Mouse (Mus musculus): ENCODE results near the gene Prss43. TPM values are rescaled to one million over a fixed set of nuclear protein-coding genes. Genes with fewer than 3 reads are reported as not detected.
A peak's percentile ranks its signal among the peaks of the same experiment; 100 is the strongest.

Prss43 gene
- not detected in 2 replicates for polyA plus RNA-seq (2014; fragmentation: Nextera tagmentation; extraction: Ambion mirVana)

DNA sequence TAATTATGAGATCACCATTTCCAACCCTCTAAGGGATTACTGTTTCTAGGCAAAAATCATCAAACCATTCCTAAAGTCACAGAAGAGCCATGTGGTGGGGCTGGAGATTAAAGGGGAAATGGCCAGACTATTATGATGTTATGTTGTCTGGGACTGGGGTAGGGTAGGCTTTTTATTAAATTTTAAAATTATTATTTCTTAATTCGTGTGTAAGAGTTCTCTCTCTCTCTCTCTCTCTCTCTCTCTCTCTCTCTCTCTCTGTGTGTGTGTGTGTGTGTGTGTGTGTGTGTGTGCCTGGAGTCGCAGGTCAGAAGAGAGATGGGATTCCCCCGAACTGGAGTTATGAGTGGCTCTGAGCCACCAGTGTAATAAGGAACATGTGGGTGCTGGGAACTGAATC, at the start of gene Prss43:
Prss43 (plus strand) TSS at position 301 of the 400 bp plus-strand sequence.
- Histone ChIP-seq H3K4me2 (ENCODE audit: low read depth, severe bottlenecking) (no peak within 1 kb of the TSS), H3K27ac (replicated peaks; ENCODE audit: low read depth, low read length) (no peak within 1 kb of the TSS), H3K36me3 (ENCODE audit: control insufficient read depth, insufficient read depth, low read length) (no peaks in the 10 kb centered on the region), H3K9ac (ENCODE audit: low read length) (no peak within 1 kb of the TSS), H3K9me3 (ENCODE audit: control insufficient read depth, low read length) (no peaks in the 10 kb centered on the region), H3K4me3 (ENCODE audit: low read depth, low read length) (no peak within 1 kb of the TSS), H3K4me1 (ENCODE audit: control insufficient read depth, insufficient read depth, low read length) (no peaks in the 10 kb centered on the region), H3K27me3 (ENCODE audit: control insufficient read depth, insufficient read depth, low read length) (no peaks in the 10 kb centered on the region)
- 83% methylated on average over 3 of the region's 3 CpGs for WGBS
- no peak for DNase-seq (ENCODE audit: low spot score)
- ATAC-seq (ENCODE audit: insufficient number of reproducible peaks, low FRiP score, low TSS enrichment, low read depth) = no peak

DNA sequence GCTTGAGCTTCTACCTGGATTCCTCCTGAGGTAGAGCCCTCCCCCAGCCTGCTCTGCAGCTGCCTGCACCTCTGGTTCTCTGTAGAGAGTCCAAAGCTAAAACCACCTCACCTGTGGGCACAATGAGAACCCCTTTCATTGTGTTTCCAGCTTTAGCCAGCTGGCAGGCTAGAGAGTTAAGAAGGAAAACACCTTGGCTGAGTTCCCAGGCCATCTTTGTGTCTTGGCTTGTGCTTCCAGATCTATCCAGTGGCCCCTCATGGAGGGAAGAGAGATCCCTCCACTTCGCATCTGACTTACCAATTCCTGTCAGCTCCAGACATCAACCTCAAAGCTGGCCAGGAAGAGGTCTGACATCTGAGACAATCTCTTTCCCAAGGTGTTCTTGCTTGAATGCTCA, 48.4 kb upstream of the Prss43 start:
- ATAC-seq (ENCODE audit: insufficient number of reproducible peaks, low FRiP score, low TSS enrichment, low read depth) = no peak

DNA sequence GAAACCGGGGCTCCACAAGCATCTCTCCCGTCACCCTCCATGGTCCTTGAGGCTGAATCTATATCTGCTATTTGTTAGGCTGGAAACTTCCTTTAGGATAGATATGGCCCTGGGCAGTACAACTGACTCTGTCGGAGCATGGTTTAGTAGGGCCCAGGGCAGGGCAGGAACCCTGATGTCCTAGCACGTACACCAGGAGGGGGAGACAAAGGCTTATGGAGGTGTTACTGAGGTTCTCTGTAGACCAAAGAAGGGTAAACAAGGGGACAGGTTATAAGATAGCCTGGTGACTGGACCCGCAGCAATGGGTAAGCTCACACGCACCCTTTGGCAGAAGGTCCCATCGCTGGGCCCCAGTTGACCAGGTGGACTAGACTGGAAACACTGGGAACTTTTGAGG, 47.9 kb upstream of the Prss43 start:
- DNase-seq (ENCODE audit: low spot score) = no peak
- H3K4me2 ChIP-seq (ENCODE audit: low read depth, severe bottlenecking) = no peak overlapping the region
- WGBS = 78% methylated on average over 7 of the region's 7 CpGs

More for the DNA sequence above, 48.4 kb upstream of the Prss43 start:
- H3K4me2 ChIP-seq (ENCODE audit: low read depth, severe bottlenecking) = no peak overlapping the region
- no peak overlapping the region for H3K4me3 ChIP-seq (ENCODE audit: low read depth, low read length)
- DNase-seq (ENCODE audit: low spot score) = no peak
- WGBS = 92% methylated on average over 1 of the region's 1 CpGs
- H3K27ac ChIP-seq (replicated peaks; ENCODE audit: low read depth, low read length) = no peak overlapping the region
- H3K36me3 ChIP-seq (ENCODE audit: control insufficient read depth, insufficient read depth, low read length) = no peaks in the 10 kb centered on the region
- H3K4me1 ChIP-seq (ENCODE audit: control insufficient read depth, insufficient read depth, low read length) = peaks cover 11% of the 10 kb centered on the region; the same call in 1 of the 2 replicates
- no peak overlapping the region for H3K9ac ChIP-seq (ENCODE audit: low read length)
- no peaks in the 10 kb centered on the region for H3K27me3 ChIP-seq (ENCODE audit: control insufficient read depth, insufficient read depth, low read length)
- H3K9me3 ChIP-seq (ENCODE audit: control insufficient read depth, low read length) = no peaks in the 10 kb centered on the region

DNA sequence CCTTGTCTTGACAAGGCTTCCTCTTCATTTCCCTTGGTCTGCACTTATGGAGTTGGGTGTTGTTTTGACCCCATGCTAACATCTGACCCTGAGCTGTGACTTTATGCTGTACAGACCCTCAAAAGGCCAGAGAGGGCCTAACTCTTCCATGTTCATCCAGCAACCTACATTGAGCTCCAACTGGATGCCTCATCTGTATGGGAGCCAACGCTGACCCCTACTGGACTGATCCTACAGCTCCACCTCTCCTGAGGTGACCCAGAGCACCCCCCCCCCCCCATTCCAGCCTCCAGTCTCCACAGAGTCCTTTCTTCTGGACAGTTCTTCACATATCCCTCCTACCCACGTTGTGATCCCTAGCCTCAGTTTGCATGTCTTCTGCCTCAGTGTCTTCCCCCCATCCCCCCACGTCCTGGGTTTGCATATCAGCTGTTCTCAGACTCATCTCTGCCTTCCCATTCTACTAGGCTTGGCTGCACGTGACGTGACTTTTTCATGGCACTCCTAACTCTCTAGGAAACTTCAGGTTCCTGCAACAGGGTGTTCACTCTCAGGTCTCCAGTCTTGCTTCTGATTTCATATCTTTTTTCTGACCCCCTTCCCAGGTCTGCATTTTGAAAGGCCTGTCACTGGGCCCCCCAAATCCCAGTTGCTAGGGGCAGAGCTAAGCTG, 47.1 kb upstream of the Prss43 start:
- Histone ChIP-seq H3K4me1 (ENCODE audit: control insufficient read depth, insufficient read depth, low read length) (peaks cover 11% of the 10 kb centered on the region; the same call in 1 of the 2 replicates), H3K27me3 (ENCODE audit: control insufficient read depth, insufficient read depth, low read length) (no peaks in the 10 kb centered on the region), H3K9ac (ENCODE audit: low read length) (no peak overlapping the region), H3K4me2 (ENCODE audit: low read depth, severe bottlenecking) (no peak overlapping the region), H3K4me3 (ENCODE audit: low read depth, low read length) (no peak overlapping the region), H3K36me3 (ENCODE audit: control insufficient read depth, insufficient read depth, low read length) (no peaks in the 10 kb centered on the region), H3K9me3 (ENCODE audit: control insufficient read depth, low read length) (no peaks in the 10 kb centered on the region), H3K27ac (replicated peaks; ENCODE audit: low read depth, low read length) (no peak overlapping the region)
- no peak for ATAC-seq (ENCODE audit: insufficient number of reproducible peaks, low FRiP score, low TSS enrichment, low read depth)
- DNase-seq (ENCODE audit: low spot score) = peak; percentile 49
- 57% methylated on average over 5 of the region's 5 CpGs for WGBS

More for the DNA sequence above, 47.9 kb upstream of the Prss43 start:
- Histone ChIP-seq H3K27me3 (ENCODE audit: control insufficient read depth, insufficient read depth, low read length) (no peaks in the 10 kb centered on the region), H3K36me3 (ENCODE audit: control insufficient read depth, insufficient read depth, low read length) (no peaks in the 10 kb centered on the region), H3K9ac (ENCODE audit: low read length) (no peak overlapping the region), H3K27ac (replicated peaks; ENCODE audit: low read depth, low read length) (no peak overlapping the region), H3K9me3 (ENCODE audit: control insufficient read depth, low read length) (no peaks in the 10 kb centered on the region), H3K4me3 (ENCODE audit: low read depth, low read length) (no peak overlapping the region), H3K4me1 (ENCODE audit: control insufficient read depth, insufficient read depth, low read length) (peaks cover 11% of the 10 kb centered on the region; the same call in 1 of the 2 replicates)
- ATAC-seq (ENCODE audit: insufficient number of reproducible peaks, low FRiP score, low TSS enrichment, low read depth) = no peak

DNA sequence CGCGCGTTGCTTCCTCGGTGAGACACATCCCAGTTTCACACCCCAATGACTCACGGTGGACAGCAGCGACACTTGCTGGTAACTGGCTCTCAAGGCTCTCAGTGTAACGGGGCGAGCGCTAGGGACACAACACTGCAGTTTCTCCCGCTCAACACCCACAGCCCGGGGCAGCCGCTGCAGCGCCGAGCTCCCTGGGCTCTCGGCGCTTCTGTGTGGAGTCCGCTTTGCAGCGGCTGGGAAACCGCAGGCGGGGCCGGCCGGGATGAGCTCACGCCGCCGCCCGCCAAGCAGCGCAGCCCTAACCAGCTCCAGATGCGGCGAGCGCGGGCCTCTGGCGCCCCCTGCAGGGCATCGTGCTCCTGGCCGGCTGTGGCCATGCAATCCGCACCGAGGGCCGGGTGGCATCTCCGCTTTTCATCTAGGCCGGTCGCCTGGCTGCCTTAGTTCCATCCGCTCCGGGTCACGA, 45.2 kb upstream of the Prss43 start:
- Histone ChIP-seq H3K4me2 (ENCODE audit: low read depth, severe bottlenecking) (peak overlapping the region; percentile 57), H3K27me3 (ENCODE audit: control insufficient read depth, insufficient read depth, low read length) (no peaks in the 10 kb centered on the region), H3K9me3 (ENCODE audit: control insufficient read depth, low read length) (no peaks in the 10 kb centered on the region), H3K36me3 (ENCODE audit: control insufficient read depth, insufficient read depth, low read length) (no peaks in the 10 kb centered on the region), H3K4me3 (ENCODE audit: low read depth, low read length) (peak overlapping the region; percentile 22), H3K27ac (replicated peaks; ENCODE audit: low read depth, low read length) (no peak overlapping the region; the same call in 1 of the 2 replicates), H3K4me1 (ENCODE audit: control insufficient read depth, insufficient read depth, low read length) (peaks cover 11% of the 10 kb centered on the region; the same call in 1 of the 2 replicates), H3K9ac (ENCODE audit: low read length) (peak overlapping the region; percentile 38; the same call in 1 of the 2 replicates)
- ATAC-seq (ENCODE audit: insufficient number of reproducible peaks, low FRiP score, low TSS enrichment, low read depth) (peak; percentile 94), DNase-seq (ENCODE audit: low spot score) (peak; percentile 99)
- WGBS = under 1% methylated on average over 40 of the region's 43 CpGs

DNA sequence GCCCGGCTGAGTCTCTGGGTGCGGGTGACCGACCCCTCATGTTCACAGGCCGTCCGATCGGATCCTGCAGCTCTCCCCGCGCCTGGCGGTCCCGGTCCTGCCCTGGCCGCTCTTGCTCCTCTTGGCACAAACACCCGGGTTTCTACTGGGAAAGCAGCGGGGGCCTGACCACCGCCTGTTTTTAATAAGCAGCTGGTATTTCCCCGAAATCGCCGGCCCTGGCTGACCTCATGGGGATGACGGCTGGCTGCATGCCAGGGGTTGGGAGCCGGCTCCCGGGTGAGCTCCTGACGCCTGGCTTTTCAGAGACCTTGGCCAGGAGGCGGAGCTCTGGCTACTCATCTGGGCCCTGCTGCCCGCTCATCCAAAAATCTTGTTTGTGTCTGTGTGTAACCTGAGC, 44.8 kb upstream of the Prss43 start:
- Histone ChIP-seq H3K4me3 (ENCODE audit: low read depth, low read length) (peak overlapping the region; percentile 22), H3K4me1 (ENCODE audit: control insufficient read depth, insufficient read depth, low read length) (peaks cover 11% of the 10 kb centered on the region; the same call in 1 of the 2 replicates), H3K27ac (replicated peaks; ENCODE audit: low read depth, low read length) (no peak overlapping the region; the same call in 1 of the 2 replicates), H3K4me2 (ENCODE audit: low read depth, severe bottlenecking) (peak overlapping the region; percentile 57), H3K9me3 (ENCODE audit: control insufficient read depth, low read length) (no peaks in the 10 kb centered on the region), H3K9ac (ENCODE audit: low read length) (peak overlapping the region; percentile 38; the same call in 1 of the 2 replicates), H3K27me3 (ENCODE audit: control insufficient read depth, insufficient read depth, low read length) (no peaks in the 10 kb centered on the region), H3K36me3 (ENCODE audit: control insufficient read depth, insufficient read depth, low read length) (no peaks in the 10 kb centered on the region)
- WGBS = under 1% methylated on average over 21 of the region's 23 CpGs
- DNase-seq (ENCODE audit: low spot score) (peak; percentile 89), ATAC-seq (ENCODE audit: insufficient number of reproducible peaks, low FRiP score, low TSS enrichment, low read depth) (peak; percentile 74; the same call in 1 of the 2 replicates)

DNA sequence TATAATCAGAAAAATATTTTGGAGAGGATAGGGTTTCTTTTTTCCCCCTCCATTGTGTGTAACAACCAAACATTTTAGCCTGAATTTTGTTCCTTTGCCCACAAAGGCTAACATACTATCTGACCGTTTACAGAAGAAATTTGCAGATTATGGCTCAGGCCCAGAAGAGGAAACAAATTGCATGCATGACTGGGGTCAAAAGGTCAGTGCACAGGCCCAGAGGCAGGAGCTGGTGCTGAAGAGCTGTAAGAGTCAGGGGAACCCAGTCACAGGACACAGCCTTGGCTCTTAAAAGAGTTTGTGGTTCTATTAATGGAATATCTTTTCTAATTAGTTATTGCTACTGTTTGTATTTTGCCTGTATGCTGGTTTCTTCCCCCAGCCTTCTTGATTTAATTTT, 42.9 kb upstream of the Prss43 start:
- Histone ChIP-seq H3K4me2 (ENCODE audit: low read depth, severe bottlenecking) (no peak overlapping the region), H3K27ac (replicated peaks; ENCODE audit: low read depth, low read length) (no peak overlapping the region), H3K27me3 (ENCODE audit: control insufficient read depth, insufficient read depth, low read length) (no peaks in the 10 kb centered on the region), H3K9me3 (ENCODE audit: control insufficient read depth, low read length) (no peaks in the 10 kb centered on the region; the same call in 1 of the 2 replicates), H3K4me1 (ENCODE audit: control insufficient read depth, insufficient read depth, low read length) (peaks cover 11% of the 10 kb centered on the region; the same call in 1 of the 2 replicates), H3K36me3 (ENCODE audit: control insufficient read depth, insufficient read depth, low read length) (no peaks in the 10 kb centered on the region), H3K9ac (ENCODE audit: low read length) (no peak overlapping the region), H3K4me3 (ENCODE audit: low read depth, low read length) (no peak overlapping the region)
- DNase-seq (ENCODE audit: low spot score) (no peak), ATAC-seq (ENCODE audit: insufficient number of reproducible peaks, low FRiP score, low TSS enrichment, low read depth) (no peak)
- 10% methylated on average over 1 of the region's 1 CpGs for WGBS

DNA sequence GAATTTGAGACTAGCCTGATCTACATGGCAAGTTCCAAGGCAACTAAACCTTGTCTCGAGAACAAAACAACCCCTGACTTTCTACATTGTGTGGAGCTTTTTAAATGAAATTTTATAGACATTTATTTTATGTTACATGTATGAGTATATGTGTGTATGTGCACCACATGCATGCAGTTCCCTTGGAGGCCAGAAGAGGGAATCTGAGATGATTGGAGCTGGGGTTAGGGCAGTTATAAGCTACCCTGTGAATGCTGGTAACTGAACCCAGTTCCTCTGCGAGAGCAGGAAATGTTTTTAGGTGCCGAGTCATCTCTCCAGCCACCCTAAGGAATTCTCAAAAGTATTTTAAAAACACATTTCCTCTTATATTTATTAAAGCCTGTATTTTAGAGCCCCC, 38.3 kb upstream of the Prss43 start:
- Histone ChIP-seq H3K4me2 (ENCODE audit: low read depth, severe bottlenecking) (no peak overlapping the region), H3K9ac (ENCODE audit: low read length) (no peak overlapping the region), H3K9me3 (ENCODE audit: control insufficient read depth, low read length) (no peaks in the 10 kb centered on the region; the same call in 1 of the 2 replicates), H3K4me1 (ENCODE audit: control insufficient read depth, insufficient read depth, low read length) (no peaks in the 10 kb centered on the region), H3K27me3 (ENCODE audit: control insufficient read depth, insufficient read depth, low read length) (no peaks in the 10 kb centered on the region), H3K36me3 (ENCODE audit: control insufficient read depth, insufficient read depth, low read length) (no peaks in the 10 kb centered on the region), H3K27ac (replicated peaks; ENCODE audit: low read depth, low read length) (no peak overlapping the region), H3K4me3 (ENCODE audit: low read depth, low read length) (no peak overlapping the region)
- DNase-seq (ENCODE audit: low spot score) = no peak
- 92% methylated on average over 3 of the region's 3 CpGs for WGBS
- ATAC-seq (ENCODE audit: insufficient number of reproducible peaks, low FRiP score, low TSS enrichment, low read depth) = no peak
